Mouse (Mus musculus) left cerebral cortex, adult 18-20 months (tissue): ENCODE results near the gene Zfp148. TPM values are rescaled to one million over a fixed set of nuclear protein-coding genes. Genes with fewer than 3 reads are reported as not detected.
"Not testable (repeated sequence)": the region's sequence is repeated elsewhere in the genome, so short reads cannot be mapped to it uniquely, and the experiment has no call there.

Source experiments
- DNase-seq, 2 experiments: peaks; one replicate each; pipeline ENCODE4 v3.0.0; 2021 to 2022; ENCODE audit warnings: low spot score in 2 of 2, mixed read lengths in 1 of 2
- total RNA-seq, 2 experiments: library from RNA; stranded (reverse); gene quantifications; 2 replicates each; pipeline ENCODE4 v1.2.3; 2021

Zfp148 gene
- total RNA-seq, 2 experiments from 2014 or later, result 181 to 182 TPM

DNA sequence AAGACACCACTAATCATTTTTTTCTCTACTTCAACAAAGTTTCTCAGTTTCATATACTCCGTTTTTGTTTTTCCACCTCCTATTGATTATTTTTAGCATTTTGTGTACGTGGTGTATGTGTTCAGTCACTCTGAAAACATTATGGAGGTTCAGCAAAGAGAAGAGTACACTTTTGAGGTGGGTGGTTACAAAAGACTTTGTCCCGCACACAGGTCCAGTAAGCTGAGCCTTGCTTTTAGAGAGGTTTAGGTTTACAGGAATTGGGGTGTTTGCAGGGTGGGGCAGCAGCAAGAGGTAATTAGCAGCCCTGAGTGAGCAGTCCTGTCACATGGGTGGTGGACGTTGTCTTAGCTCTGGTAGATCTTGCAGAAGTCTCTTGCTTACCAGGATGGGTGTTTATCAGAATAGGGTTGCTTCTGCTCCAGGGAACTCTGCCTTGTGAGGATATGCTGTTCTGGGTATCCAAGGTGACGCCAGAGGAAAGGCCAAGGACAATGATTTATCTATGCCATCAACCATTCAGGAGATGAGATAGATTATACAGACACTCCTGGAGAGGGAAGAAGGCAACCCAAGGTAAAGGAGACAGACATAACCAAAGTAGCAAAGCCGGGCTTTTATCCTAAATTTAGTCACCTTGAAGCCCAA, 74.8 kb downstream of the Zfp148 start:
- DNase-seq, result no peak

DNA sequence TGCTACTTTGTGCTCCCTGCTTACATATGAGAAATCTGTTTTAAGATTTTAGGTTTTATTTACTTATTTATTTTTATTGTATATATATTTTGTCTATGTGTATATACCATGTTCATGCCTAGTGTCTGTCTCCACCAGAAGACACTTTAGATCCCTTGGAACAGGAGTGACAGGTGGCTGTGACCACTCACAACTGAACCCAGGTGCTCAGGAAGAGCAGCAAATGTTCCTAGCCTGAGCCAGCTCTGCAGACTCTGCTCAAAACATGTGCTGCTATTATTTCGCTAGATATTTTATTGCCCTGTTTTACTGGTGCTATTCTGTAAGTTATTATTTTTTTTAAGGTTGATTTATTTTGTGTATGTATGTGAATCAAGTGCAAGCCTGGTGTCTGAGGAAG, 78.5 kb downstream of the Zfp148 start:
- DNase-seq, result no peak

DNA sequence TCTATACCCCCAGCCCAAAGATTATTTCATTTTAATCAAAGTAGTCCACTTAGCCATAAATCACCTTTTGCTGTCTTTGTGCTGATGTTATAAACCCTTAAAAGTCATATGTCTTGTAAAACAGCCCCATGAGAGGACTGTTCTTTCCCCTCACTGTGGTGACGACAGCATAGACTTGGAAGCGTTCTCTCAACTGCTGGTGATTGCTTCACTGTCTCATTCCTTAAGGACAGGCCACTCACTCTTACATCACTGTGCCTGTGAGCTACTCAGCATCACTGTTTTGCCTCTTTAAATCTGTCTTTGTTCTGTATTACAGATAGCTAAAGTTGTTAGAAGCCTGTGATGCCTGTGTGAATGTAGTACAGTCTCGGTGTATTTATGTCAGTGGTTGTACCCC, 80.8 kb downstream of the Zfp148 start:
- DNase-seq, result no peak

GRCm38 (mm10) chr16:33464509-33465241, 84.0 kb downstream of the Zfp148 start:
- peak; percentile 20 to 25 for DNase-seq

GRCm38 (mm10) chr16:33465242-33465614, 84.6 kb downstream of the Zfp148 start:
- no peak for DNase-seq

DNA sequence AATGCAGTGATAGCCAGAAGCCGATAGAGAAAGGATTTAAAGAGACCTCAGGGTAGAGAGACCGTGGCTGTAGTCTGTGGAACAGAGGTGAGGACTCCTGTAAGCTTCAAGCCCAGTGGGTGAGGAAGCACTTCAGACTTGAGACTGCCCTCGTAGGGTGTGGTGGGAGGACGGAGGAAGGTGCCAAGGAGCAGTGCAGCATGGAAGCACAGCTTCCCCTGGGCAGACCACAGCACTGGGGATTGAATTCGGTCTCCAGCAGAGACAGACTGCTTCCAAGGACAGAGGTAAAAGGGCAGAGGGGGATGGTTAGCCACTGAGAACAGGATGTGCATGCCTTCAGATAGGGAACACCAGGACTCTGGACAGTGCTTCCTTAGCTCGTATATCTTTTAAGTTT, 86.8 kb downstream of the Zfp148 start:
- no peak for DNase-seq

- DNase-seq, result no peak
Measured at GRCm38 (mm10) chr16:33469973-33470372, 89.3 kb downstream of the Zfp148 start.

GRCm38 (mm10) chr16:33474381-33474780, 93.7 kb downstream of the Zfp148 start:
- no peak for DNase-seq

DNA sequence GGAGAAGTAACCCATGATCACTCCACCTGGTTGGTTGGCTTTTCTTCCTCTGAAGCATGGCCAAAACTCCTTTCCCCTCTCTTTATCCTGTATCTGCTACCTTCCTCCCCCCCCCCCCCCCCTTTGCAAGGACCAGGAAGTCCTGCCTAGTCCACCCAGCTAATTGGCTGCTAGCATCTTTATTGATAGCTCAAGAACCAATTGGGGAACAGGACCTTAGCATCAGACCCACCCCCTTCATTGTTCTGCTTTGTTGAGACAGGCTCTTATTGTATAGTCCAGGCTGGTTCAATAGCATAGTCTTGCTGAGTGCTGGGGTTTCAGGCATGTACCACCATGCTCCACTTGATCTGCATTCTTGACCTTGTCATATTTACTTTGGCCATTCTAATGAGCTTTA, 99.3 kb downstream of the Zfp148 start:
- DNase-seq, result no peak

DNA sequence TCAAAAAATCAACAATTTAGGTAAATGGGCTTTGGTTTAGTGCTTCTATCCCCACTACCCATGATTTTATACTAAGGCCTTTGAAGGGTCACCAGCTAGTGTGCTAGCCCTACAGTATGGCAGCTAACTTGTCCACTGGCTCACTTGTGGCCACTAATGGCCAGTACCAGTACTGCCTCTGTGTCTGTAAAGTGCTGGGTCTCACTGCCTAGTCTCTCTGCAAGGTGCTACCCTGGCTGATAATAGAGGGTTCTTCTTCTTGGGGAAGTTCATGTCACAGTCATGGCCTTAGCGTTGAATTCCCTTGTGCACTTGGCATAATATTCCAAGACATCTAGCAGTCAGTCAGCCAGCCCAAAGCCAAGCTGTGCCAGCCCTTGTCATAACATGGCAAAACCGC, 100.5 kb downstream of the Zfp148 start:
- DNase-seq, result no peak

DNA sequence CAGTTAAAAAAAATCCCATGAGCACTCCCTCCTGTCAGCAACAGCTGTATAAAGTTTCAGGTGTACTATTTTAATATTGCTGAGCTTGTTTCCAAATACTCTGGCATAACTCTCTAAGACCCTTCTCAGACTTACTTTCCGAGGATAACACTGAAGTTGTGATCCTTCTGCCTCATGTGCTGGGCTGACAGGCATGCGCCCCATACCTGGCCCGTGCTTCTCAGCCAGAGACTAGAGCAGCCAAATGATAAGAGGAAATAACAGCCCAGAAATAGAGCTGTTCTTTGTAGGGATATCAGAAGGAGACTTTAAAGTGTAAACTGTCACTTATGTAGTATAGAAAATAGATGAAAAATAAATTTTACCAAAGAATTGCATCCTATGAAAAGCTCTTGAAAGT, 101.7 kb downstream of the Zfp148 start:
- DNase-seq, result no peak

DNA sequence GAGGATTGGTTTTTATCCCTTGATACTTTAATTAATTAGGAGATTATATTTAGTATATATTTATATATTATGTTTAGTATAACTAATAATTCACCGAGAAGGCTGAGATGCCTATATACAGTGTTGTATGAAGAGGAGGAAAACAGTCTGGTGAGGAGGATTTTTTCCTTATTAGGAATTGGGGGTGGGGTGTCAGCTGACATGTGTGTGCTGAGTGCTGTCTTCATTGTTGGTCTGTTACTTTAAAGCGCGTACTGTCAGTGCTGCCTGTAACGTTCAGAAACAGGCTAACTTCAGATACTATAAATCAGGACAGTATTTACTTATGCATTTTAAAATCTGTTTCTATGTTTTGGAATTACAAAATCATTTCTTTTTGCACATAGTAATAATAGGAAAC, 107.1 kb downstream of the Zfp148 start:
- DNase-seq, result no peak

GRCm38 (mm10) chr16:33494374-33494773, 113.7 kb downstream of the Zfp148 start:
- DNase-seq, result no peak

GRCm38 (mm10) chr16:33508082-33508481, 127.4 kb downstream of the Zfp148 start:
- DNase-seq, result no peak

DNA sequence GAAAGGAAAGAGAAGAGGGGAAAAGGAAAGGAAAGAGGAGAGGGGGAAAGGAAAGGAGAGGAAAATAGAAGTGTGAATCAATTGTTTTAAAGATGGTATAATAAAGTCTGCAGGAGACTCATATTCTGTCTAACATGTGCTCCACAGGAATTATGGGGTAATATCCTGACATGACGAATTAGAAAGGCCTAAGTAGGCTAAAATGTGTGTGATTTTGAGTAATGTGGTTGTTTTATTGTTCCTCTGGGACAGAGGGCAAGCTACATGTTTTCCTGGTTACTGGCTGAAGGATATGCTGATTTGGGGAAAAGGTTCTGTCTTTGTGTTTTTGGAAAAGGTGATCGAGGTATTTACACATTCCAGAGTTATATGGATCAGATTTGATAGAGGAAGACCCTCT, 128.6 kb downstream of the Zfp148 start:
- not testable (repeated sequence) for DNase-seq

- not testable (repeated sequence) for DNase-seq
Measured at GRCm38 (mm10) chr16:33510856-33511255, 130.2 kb downstream of the Zfp148 start.

- no peak for DNase-seq
Measured at GRCm38 (mm10) chr16:33512555-33512954, 131.9 kb downstream of the Zfp148 start.

DNA sequence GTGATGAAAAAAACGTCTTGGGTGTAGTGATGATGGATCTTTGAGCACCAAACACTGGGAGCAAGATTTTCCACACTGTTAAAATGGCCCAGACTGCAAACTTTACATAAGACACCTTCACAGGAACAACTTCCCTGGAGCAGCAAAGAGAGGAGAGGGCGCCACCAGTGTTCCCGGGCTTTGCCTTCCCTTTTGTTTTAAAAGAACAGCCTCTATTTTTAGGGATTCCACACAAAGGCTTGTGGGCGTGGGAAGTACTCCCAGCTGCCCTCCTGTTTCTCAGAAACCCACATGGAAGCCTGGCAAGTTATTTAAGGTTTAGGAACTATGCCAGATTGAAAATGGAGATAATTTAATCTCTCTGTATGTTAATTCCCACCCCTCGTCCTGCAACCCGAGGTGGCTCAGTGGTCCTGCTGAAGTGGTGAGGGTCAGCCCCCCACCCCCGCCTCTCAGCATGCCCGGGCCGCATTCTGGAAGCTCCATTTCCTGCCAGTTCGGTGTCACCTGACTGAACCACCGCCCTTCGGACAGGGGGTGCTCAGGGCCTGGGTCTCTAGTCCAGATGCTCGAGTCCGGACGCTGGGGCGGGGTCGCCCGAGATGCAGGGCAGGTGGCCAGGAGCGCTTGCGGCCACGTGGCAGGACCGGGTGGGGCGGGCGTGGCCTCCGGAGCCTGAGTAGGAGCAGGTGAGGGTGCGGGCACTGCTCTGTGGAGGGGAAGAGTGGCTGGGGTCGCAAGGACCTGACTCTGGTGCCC, 136.3 kb downstream of the Zfp148 start, which contains the start of gene Slc12a8:
Gene Slc12a8 (plus strand): TSS at position 522 of the 759 bp plus-strand sequence.
- DNase-seq, result peak; percentile 50 to 62

DNA sequence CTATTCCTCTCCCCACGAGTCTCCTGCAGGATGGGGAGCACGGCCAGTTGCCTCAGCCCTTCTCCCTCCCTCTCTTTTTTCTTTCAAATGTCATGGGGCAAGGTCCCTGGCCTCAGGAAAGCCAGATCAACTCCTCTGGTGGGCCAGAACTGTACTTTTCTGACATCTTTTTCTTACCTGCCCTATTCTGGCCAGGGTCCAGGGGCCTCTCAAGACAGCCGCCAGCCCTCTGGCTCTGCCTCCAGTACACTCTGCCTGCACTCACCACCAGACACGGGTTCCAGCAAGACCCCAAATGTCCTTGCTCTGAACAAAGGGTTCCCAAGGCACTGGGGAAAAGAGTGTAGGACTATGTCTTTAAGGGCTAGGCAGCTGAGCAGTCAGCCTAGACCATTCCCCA, 137.0 kb downstream of the Zfp148 start:
- DNase-seq, result no peak

GRCm38 (mm10) chr16:33518236-33518635, 137.6 kb downstream of the Zfp148 start:
- no peak for DNase-seq

DNA sequence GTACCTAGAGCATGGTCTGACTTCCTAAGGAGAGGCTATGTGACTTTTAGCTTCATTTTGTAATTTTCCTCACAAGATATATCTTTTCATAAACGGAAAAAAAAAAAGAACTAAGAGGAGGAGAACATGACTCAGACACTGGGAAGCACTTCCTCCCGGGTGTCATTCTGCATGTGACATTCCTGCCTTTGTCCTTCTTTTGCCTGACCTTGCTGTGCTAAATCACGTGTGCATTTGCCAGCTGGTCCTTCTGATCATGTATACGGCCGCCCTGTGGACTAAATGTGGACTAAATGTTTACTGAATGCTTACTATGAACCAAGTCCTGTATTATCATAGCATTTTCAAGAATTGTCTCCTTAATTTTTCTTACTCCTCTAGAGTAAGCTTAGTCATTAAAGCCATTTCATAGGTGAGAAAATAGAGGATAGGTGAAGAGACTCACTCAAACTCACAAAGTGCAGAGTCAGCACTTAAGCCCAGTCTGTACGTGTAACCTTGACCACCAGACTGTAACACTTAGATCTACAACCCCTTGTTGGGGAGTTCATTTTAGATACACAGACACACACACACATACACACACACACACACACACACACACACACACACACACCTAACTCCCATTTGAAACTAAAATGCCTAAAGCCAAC, 139.4 kb downstream of the Zfp148 start:
- DNase-seq, result no peak

DNA sequence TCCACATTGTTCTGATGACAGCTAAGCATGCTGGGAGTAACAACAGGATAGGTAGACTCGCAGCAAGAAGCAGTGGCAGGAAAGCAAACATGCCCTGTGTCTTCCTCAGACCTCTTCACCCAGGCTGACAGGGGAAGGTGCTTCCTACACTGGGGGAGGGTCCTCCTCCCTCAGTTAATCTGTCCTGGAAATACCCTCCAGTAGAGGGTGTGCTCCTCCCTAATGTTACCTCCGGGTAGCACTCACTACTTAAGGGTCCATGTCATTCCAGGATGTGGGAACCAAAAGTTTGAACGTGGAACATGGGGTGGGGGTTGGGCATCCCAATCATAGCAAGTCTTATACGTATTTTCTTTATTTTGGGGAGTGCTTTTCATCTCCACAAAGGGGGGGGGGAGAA, 141.9 kb downstream of the Zfp148 start:
- no peak for DNase-seq
